Comparison of ENCODE assay signal across 21 mouse cellular contexts in the genomic region with DNA sequence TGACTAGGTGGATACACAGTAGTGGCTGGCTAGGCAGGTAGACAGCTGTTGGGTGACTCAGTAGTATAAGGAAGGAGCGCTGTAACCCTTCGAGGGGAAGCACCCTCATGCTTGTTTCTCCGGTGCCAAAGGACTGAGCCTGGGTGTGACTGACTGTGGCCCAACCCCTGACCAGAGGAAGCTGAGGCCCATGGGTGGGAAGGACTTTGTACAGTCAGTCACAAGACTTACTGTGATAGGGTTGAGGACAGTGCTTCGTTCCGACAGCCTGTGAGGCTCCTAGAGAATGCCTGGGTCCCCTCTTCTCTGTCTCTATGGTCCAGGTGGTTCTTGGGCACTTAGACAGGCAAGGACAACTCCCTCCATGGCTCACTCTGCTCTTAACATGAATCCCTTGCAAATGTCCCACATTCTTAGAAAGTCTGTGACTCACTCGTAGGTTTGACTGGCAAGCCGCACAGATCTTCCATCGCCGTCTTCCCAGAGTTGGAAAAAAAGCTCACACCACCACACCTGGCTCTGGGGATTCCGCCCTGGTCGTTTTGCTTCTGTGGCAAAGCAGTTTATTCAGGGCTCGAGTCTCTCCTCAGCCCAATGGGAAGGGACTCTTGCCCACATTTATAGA.
DNase-seq lines count a peak whose midpoint lies in the region; ATAC-seq and TF ChIP-seq lines count a peak whose summit lies in the region.
"Had no signal": no experiment of that assay in that cellular context is flagged by ENCODE, and none has a peak within 500 bp of the region (broad histone marks: within the 10 kb centered on the region; RNA-seq: fewer than 3 reads in every experiment).

No protein-coding gene starts in this region.

- no peak overlapping the region for H3K27ac ChIP-seq in lung, postnatal 0 days (ENCODE audit: low read length)
- peak overlapping the region; percentile 90 for H3K27ac ChIP-seq in intestine, embryonic 16.5 days (ENCODE audit: low read length)
- H3K27ac ChIP-seq in stomach, postnatal 0 days (replicated peaks), result peak overlapping the region; percentile 78
- H3K27ac ChIP-seq: embryonic facial prominence, embryonic 15.5 days; liver, embryonic 14.5 days had no signal

- H3K4me2 ChIP-seq in lung, postnatal 0 days (replicated peaks; ENCODE audit: low read depth, low read length), result no peak overlapping the region
- peak overlapping the region; percentile 16 for H3K4me2 ChIP-seq in intestine, embryonic 16.5 days (ENCODE audit: low read depth, low read length)
- H3K4me2 ChIP-seq in stomach, postnatal 0 days (replicated peaks; ENCODE audit: low read depth), result no peak overlapping the region
- H3K4me2 ChIP-seq: embryonic facial prominence, embryonic 15.5 days; heart, embryonic 12.5 days; hindbrain, embryonic 12.5 days; lung, embryonic 14.5 days; neural tube, embryonic 13.5 days had no signal

- no peak overlapping the region for H3K4me3 ChIP-seq in lung, postnatal 0 days (ENCODE audit: low read depth, low read length)
- H3K4me3 ChIP-seq in intestine, embryonic 16.5 days (ENCODE audit: low read length), result no peak overlapping the region
- H3K4me3 ChIP-seq in stomach, postnatal 0 days (ENCODE audit: low read depth, low read length), result no peak overlapping the region
- H3K4me3 ChIP-seq: embryonic facial prominence, embryonic 15.5 days; heart, embryonic 12.5 days; hindbrain, embryonic 12.5 days; neural tube, embryonic 13.5 days had no signal

- no peaks in the 10 kb centered on the region for H3K27me3 ChIP-seq in lung, postnatal 0 days (replicated peaks; ENCODE audit: insufficient read depth, low read length)
- no peaks in the 10 kb centered on the region for H3K27me3 ChIP-seq in intestine, embryonic 16.5 days (replicated peaks; ENCODE audit: control insufficient read depth, insufficient read depth, low read length)
- H3K27me3 ChIP-seq in stomach, postnatal 0 days (ENCODE audit: control insufficient read depth, insufficient read depth, low read length), result no peaks in the 10 kb centered on the region
- H3K27me3 ChIP-seq: embryonic facial prominence, embryonic 15.5 days; neural tube, embryonic 13.5 days had no signal

- H3K36me3 ChIP-seq in lung, postnatal 0 days (ENCODE audit: insufficient read depth, low read length), result no peaks in the 10 kb centered on the region
- no peaks in the 10 kb centered on the region for H3K36me3 ChIP-seq in intestine, embryonic 16.5 days (ENCODE audit: control insufficient read depth, insufficient read depth, low read length)
- no peaks in the 10 kb centered on the region for H3K36me3 ChIP-seq in stomach, postnatal 0 days (ENCODE audit: control insufficient read depth, insufficient read depth, low read length)
- H3K36me3 ChIP-seq: embryonic facial prominence, embryonic 15.5 days; heart, embryonic 12.5 days; hindbrain, embryonic 12.5 days; neural tube, embryonic 13.5 days had no signal

- no peak for TF ChIP-seq EP300 in lung, postnatal 0 days (IDR thresholded peaks at IDR 0.05)
- TF ChIP-seq EP300 in stomach, postnatal 0 days (optimal IDR thresholded peaks at IDR 0.05), result no peak

- H3K9ac ChIP-seq in lung, postnatal 0 days (replicated peaks; ENCODE audit: low read depth), result no peak overlapping the region
- H3K9ac ChIP-seq in intestine, embryonic 16.5 days (ENCODE audit: low read depth, low read length), result no peak overlapping the region
- no peak overlapping the region for H3K9ac ChIP-seq in stomach, postnatal 0 days (ENCODE audit: low read length)
- H3K9ac ChIP-seq: embryonic facial prominence, embryonic 15.5 days; forebrain, postnatal 0 days; heart, embryonic 12.5 days; hindbrain, embryonic 12.5 days; liver, embryonic 14.5 days; lung, embryonic 14.5 days; neural tube, embryonic 13.5 days had no signal

- peaks cover 5% of the 10 kb centered on the region; the same call in 1 of the 2 replicates for H3K4me1 ChIP-seq in lung, postnatal 0 days (ENCODE audit: insufficient read depth, low read depth, low read length)
- peaks cover 55% of the 10 kb centered on the region for H3K4me1 ChIP-seq in intestine, embryonic 16.5 days (ENCODE audit: control insufficient read depth, insufficient read depth, low read length)
- peaks cover 5% of the 10 kb centered on the region for H3K4me1 ChIP-seq in stomach, postnatal 0 days (replicated peaks; ENCODE audit: control insufficient read depth, insufficient read depth)

- ATAC-seq in lung, postnatal 0 days, result no peak
- peak; percentile 84 for ATAC-seq in intestine, embryonic 16.5 days
- ATAC-seq in megakaryocyte progenitor cell, adult 5-6 weeks (replicated peaks; ENCODE audit: poor library complexity), result peak; percentile 24; the same call in 1 of the 2 replicates
- peak; percentile 80 for ATAC-seq in stomach, postnatal 0 days (ENCODE audit: low FRiP score, low TSS enrichment)
- ATAC-seq in megakaryocyte-erythroid progenitor cell, adult 5-6 weeks (replicated peaks; ENCODE audit: low FRiP score, low TSS enrichment, poor library complexity, severe bottlenecking), result no peak
- ATAC-seq: forebrain, postnatal 0 days had no signal

- DNase-seq in lung, postnatal 36 days, result peak; percentile 41
- no peak for DNase-seq in lung, postnatal 0 days (ENCODE audit: low spot score)
- DNase-seq in stomach, postnatal 0 days (ENCODE audit: low spot score), result peak; percentile 76
- no peak for DNase-seq in thymus, postnatal 4 days
- DNase-seq: adrenal gland, postnatal 10 days; cerebellum, adult 9-10 months; forebrain, postnatal 0 days; heart, postnatal 10 days; kidney, adult 8-10 months; kidney, postnatal 10 days; lung, embryonic 14.5 days; midbrain, embryonic 14.5 days; right cerebral cortex, postnatal 4 days had no signal

- 88% methylated on average over 12 of the region's 12 CpGs for WGBS in lung, postnatal 0 days
- 70% methylated on average over 12 of the region's 12 CpGs for WGBS in intestine, embryonic 16.5 days
- WGBS in stomach, postnatal 0 days, result 75% methylated on average over 12 of the region's 12 CpGs

- TF ChIP-seq CTCF in lung, postnatal 0 days (IDR thresholded peaks at IDR 0.05), result no peak
- no peak for TF ChIP-seq CTCF in stomach, postnatal 0 days (IDR thresholded peaks at IDR 0.05; ENCODE audit: low read depth)

- H3K9me3 ChIP-seq in lung, postnatal 0 days (ENCODE audit: low read length), result no peaks in the 10 kb centered on the region
- H3K9me3 ChIP-seq in intestine, embryonic 16.5 days (ENCODE audit: control insufficient read depth, low read length), result no peaks in the 10 kb centered on the region
- H3K9me3 ChIP-seq in stomach, postnatal 0 days (ENCODE audit: control insufficient read depth, low read length), result no peaks in the 10 kb centered on the region
- H3K9me3 ChIP-seq: embryonic facial prominence, embryonic 15.5 days; heart, embryonic 12.5 days; hindbrain, embryonic 12.5 days; neural tube, embryonic 13.5 days had no signal

Comparison
In these comparisons a context has a peak if more than half of its experiments do, and no peak if none do; other contexts are left out.
1. DNase-seq: peak in lung, postnatal 36 days (single experiment) and stomach, postnatal 0 days (single experiment); none in lung, postnatal 0 days (single experiment) and thymus, postnatal 4 days (single experiment).
2. ATAC-seq: peak in intestine, embryonic 16.5 days (single experiment), megakaryocyte progenitor cell, adult 5-6 weeks (single experiment) and stomach, postnatal 0 days (single experiment); none in lung, postnatal 0 days (single experiment) and megakaryocyte-erythroid progenitor cell, adult 5-6 weeks (single experiment).